Mouse (Mus musculus): ENCODE measurements around the gene Myo15b. TPM values are rescaled to one million over a fixed set of nuclear protein-coding genes. Genes with fewer than 3 reads are reported as not detected.

The Myo15b gene
- polyA plus RNA-seq, 1 experiment: not detected

DNA sequence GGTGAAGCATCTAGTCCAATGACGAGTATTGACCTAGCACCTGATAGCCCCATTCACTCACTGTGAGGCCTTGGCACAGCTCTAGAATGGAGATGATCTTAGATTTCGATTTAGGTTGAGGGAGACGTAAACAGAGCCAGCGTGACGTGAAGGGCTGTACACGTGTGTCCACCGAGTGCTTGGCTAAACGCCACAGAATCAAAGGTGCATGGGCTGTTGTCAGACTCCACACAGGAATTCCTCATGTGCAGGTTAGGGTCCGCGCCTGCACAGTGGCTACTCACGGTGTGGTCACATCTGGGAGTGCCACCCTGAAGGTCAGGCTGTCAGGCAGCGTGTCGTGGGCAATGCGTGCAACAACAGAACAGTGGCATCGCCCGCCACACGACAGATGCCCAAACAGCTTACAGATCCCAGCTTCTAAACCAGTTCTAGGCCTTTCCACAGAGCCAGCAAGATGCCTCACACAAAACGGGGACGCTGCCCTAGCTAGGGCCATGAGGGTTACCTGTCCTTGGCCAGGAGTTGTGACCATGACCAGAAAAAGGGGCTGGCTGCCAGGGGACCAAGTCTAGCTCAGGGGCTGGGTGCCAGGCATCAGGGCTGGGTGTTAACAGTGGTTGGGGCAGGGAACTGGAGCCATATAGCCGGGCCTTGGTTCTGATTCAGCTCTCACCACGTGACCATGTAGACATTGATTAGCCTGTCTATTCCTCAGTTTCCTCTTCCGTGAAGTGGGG, 20.4 kb upstream of the Myo15b start:
- no peak for TF ChIP-seq CTCF (IDR thresholded peaks at IDR 0.05; ENCODE audit: insufficient read depth, low read depth, low read length)
- TF ChIP-seq POLR2A (IDR thresholded peaks at IDR 0.05; ENCODE audit: insufficient read depth, low read depth, low read length): no peak
- Histone ChIP-seq H3K27ac (ENCODE audit: insufficient read depth, low read depth, low read length) (no peak overlapping the region), H3K4me1 (ENCODE audit: control insufficient read depth, insufficient read depth, low read length) (peaks cover 2% of the 10 kb centered on the region; the same call in 1 of the 2 replicates), H3K4me3 (ENCODE audit: insufficient read depth, low read depth, low read length) (no peak overlapping the region)
- WGBS: 97% methylated on average over 22 of the region's 22 CpGs

DNA sequence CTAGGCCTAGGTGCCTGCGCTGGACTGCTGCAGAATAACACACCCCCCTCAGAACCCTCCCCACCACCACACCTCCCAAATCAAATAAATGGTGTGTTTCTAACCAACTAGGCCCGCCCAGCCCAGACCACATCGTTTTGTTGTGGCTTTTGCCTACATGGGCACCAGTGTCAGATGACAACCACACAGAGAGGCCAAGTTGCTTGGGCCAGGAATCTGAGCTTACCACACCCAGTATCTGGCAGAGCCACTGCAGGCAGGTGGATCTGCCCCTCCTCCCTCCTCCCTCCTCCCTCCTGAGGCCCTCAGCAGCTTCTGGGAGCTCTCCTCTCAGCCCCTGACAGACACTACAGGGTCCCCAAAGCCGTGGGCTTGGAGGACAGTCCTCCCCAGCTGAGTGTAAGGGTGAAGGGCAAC, 19.3 kb upstream of the Myo15b start:
- TF ChIP-seq POLR2A (IDR thresholded peaks at IDR 0.05; ENCODE audit: insufficient read depth, low read depth, low read length) (no peak), CTCF (IDR thresholded peaks at IDR 0.05; ENCODE audit: insufficient read depth, low read depth, low read length) (no peak)
- Histone ChIP-seq H3K27ac (ENCODE audit: insufficient read depth, low read depth, low read length) (no peak overlapping the region), H3K4me1 (ENCODE audit: control insufficient read depth, insufficient read depth, low read length) (peaks cover 2% of the 10 kb centered on the region; the same call in 1 of the 2 replicates), H3K4me3 (ENCODE audit: insufficient read depth, low read depth, low read length) (no peak overlapping the region)
- 71% methylated on average over 4 of the region's 4 CpGs for WGBS

DNA sequence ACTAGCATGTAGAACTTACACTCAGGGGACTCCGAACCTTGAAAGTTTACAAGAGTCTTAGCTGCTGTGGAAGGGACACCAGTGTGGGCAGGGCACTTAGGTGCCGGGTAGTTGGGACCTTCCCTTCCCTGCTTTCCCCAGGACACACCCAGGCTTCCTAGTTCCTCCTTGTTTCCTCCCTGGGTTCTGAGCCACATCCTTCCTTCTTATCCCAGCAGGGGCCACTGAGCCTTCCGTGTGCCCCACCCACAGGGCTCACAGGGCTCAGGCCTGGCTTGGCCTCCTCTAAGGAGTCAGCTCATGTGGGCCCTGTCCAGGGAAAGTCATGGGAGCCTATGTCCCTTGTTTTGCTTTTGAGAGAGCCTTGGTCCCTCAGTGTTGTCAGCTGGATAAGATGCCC, 18.5 kb upstream of the Myo15b start:
- WGBS: 79% methylated on average over 3 of the region's 3 CpGs
- TF ChIP-seq CTCF (IDR thresholded peaks at IDR 0.05; ENCODE audit: insufficient read depth, low read depth, low read length) (no peak), POLR2A (IDR thresholded peaks at IDR 0.05; ENCODE audit: insufficient read depth, low read depth, low read length) (no peak)
- H3K4me3 ChIP-seq (ENCODE audit: insufficient read depth, low read depth, low read length): no peak overlapping the region
- no peaks in the 10 kb centered on the region for H3K4me1 ChIP-seq (ENCODE audit: control insufficient read depth, insufficient read depth, low read length)
- no peak overlapping the region for H3K27ac ChIP-seq (ENCODE audit: insufficient read depth, low read depth, low read length)

DNA sequence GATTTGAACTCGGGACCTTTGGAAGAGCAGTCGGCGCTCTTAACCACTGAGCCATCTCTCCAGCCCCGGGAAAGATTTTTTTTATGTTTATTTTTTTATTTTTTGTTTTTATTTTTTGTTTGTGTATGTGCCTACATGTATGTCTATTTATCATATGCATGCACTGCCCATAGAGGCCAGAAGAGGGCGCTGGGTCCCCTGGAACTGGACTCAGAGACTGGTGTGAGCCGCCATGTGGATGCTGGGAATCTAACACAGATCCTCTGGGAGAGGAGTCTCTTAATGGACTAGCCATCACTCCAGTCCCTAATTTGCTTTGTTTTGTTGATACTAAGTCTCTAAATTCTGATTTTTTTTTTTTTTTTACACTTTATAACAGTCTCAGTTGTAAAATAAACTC, 17.2 kb upstream of the Myo15b start:
- H3K4me3 ChIP-seq (ENCODE audit: insufficient read depth, low read depth, low read length): no peak overlapping the region
- no peak for TF ChIP-seq POLR2A (IDR thresholded peaks at IDR 0.05; ENCODE audit: insufficient read depth, low read depth, low read length)
- no peak for TF ChIP-seq CTCF (IDR thresholded peaks at IDR 0.05; ENCODE audit: insufficient read depth, low read depth, low read length)
- WGBS: 83% methylated on average over 6 of the region's 6 CpGs
- no peaks in the 10 kb centered on the region for H3K4me1 ChIP-seq (ENCODE audit: control insufficient read depth, insufficient read depth, low read length)
- no peak overlapping the region for H3K27ac ChIP-seq (ENCODE audit: insufficient read depth, low read depth, low read length)

DNA sequence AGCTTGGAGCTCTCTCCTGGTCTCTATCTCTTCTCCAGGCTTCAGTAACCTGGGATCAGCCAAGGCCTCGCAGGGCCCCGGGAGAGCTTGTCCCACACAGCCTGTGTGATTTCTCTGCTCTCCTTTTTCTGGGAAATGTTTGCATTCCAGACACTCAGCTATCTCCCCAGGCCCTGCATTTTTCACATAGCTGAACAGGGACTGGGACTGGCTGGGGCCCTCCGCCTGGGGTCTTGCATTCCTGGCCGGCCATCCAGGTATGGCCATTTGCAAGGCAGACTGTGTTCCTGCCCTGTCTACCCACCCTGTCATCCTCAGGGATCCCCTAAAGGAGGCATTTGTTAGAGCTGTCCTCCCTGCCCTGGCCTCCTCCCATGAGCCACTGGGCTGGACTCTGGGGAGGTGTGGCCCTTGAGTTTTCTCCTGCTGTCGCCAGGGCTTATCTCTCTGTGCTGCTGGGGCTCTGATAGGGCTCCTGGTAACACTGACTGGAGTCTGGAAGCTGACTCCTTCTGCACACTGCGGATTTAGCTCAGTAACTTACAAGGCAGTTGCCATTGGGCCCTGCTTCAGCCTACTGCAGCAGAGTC, 16.1 kb upstream of the Myo15b start:
- H3K4me3 ChIP-seq (ENCODE audit: insufficient read depth, low read depth, low read length): no peak overlapping the region
- H3K27ac ChIP-seq (ENCODE audit: insufficient read depth, low read depth, low read length): no peak overlapping the region
- TF ChIP-seq POLR2A (IDR thresholded peaks at IDR 0.05; ENCODE audit: insufficient read depth, low read depth, low read length) (no peak), CTCF (IDR thresholded peaks at IDR 0.05; ENCODE audit: insufficient read depth, low read depth, low read length) (no peak)
- H3K4me1 ChIP-seq (ENCODE audit: control insufficient read depth, insufficient read depth, low read length): no peaks in the 10 kb centered on the region
- WGBS: 58% methylated on average over 6 of the region's 6 CpGs

DNA sequence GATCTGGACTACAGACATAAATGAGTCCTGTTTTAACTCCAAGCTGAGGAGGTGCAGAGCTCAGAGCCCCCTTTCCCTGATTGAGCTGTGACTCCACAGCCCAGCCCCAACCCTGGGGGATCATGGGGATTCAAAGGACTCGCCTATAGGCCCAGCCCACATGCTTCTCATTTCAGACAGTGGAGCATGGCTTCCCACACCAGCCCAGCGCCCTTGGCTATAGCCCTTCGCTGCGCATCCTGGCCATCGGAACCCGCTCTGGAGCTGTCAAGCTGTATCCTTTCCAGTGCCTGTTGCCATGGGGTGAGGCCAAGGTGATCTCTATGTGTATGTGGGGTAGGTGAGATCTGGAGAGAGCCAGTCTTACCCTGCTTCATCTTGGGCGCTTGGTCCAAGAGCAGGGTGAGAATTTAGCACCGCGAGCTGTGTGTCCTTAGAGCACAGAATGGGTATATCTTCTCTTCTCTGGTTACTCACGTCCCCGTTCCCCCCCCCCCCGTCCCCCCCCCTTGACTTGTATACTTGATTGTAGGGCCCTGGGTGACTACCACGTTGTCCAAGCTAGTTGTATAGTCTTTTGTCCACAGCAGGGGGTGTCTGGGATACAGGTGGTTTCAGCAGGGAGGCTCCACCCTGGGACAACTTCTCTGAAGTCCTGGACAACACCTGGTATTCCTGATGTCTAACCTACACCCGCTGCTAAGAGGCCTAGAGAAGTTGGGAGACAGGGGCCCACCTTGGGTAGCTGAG, 14.9 kb upstream of the Myo15b start:
- no peak for TF ChIP-seq POLR2A (IDR thresholded peaks at IDR 0.05; ENCODE audit: insufficient read depth, low read depth, low read length)
- 78% methylated on average over 14 of the region's 14 CpGs for WGBS

DNA sequence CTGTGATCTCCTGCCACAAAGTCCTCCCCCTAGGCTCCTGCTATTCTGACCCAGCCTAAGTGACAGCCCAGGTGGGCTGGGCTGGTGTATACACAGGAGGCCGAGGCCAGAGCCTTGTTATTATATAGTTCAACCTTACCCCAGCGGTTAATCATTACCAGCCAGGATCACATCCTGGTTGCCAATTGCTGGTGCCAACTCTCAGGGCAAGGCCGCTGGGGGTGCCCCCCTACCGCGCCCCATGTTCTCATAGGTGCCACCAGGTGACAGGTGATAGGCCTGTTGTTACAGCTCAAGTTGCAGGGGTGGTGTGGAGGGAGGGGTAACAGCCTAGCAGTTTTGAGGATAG, 14.3 kb upstream of the Myo15b start:
- Histone ChIP-seq H3K27ac (ENCODE audit: insufficient read depth, low read depth, low read length) (no peak overlapping the region), H3K4me1 (ENCODE audit: control insufficient read depth, insufficient read depth, low read length) (no peaks in the 10 kb centered on the region), H3K4me3 (ENCODE audit: insufficient read depth, low read depth, low read length) (no peak overlapping the region)
- TF ChIP-seq POLR2A (IDR thresholded peaks at IDR 0.05; ENCODE audit: insufficient read depth, low read depth, low read length): no peak
- no peak for TF ChIP-seq CTCF (IDR thresholded peaks at IDR 0.05; ENCODE audit: insufficient read depth, low read depth, low read length)
- 92% methylated on average over 5 of the region's 5 CpGs for WGBS

More for the DNA sequence above, 14.9 kb upstream of the Myo15b start:
- Histone ChIP-seq H3K4me1 (ENCODE audit: control insufficient read depth, insufficient read depth, low read length) (no peaks in the 10 kb centered on the region), H3K27ac (ENCODE audit: insufficient read depth, low read depth, low read length) (no peak overlapping the region), H3K4me3 (ENCODE audit: insufficient read depth, low read depth, low read length) (no peak overlapping the region)

DNA sequence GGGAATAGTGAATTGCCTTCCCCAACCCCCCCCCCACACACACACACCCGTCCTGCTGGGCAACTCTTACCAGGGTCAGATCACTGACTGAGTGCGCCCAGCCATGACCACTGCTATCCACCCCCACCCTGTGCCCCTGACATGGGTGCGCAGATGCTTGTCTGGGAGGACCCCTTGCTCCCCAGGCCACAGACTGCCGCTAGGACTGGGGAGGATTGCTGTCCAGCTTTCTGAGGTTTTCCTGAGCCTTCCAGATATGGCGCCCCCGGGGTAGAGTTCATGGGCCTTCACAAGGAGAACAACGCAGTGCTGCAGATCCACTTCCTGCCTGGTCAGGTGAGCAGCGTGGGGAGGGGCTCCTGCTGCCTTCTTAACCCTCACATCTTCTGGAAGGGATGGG, 14.0 kb upstream of the Myo15b start:
- no peak overlapping the region for H3K4me3 ChIP-seq (ENCODE audit: insufficient read depth, low read depth, low read length)
- WGBS: 70% methylated on average over 8 of the region's 8 CpGs
- TF ChIP-seq POLR2A (IDR thresholded peaks at IDR 0.05; ENCODE audit: insufficient read depth, low read depth, low read length) (no peak), CTCF (IDR thresholded peaks at IDR 0.05; ENCODE audit: insufficient read depth, low read depth, low read length) (no peak)
- no peak overlapping the region for H3K27ac ChIP-seq (ENCODE audit: insufficient read depth, low read depth, low read length)
- no peaks in the 10 kb centered on the region for H3K4me1 ChIP-seq (ENCODE audit: control insufficient read depth, insufficient read depth, low read length)

DNA sequence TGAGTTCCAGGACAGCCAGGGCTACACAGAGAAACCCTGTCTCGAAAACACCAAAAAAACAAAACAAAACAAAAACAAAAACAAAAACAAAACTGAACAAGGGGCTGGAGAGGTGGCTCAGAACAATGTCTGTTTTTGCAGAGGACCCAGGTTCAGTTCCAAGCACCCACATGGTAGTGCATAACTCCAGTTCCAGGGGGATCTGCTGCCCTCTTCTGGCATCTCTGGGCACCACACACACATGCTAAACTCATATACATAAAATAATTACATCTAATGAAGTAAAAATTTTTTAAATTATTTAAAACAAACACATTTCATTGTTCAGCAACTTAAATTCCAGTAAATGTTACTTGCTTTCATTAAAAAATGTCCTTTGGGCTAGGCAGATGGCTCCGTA, 12.4 kb upstream of the Myo15b start:
- Histone ChIP-seq H3K4me1 (ENCODE audit: control insufficient read depth, insufficient read depth, low read length) (no peaks in the 10 kb centered on the region), H3K27ac (ENCODE audit: insufficient read depth, low read depth, low read length) (no peak overlapping the region), H3K4me3 (ENCODE audit: insufficient read depth, low read depth, low read length) (no peak overlapping the region)
- 98% methylated on average over 2 of the region's 2 CpGs for WGBS
- TF ChIP-seq POLR2A (IDR thresholded peaks at IDR 0.05; ENCODE audit: insufficient read depth, low read depth, low read length) (no peak), CTCF (IDR thresholded peaks at IDR 0.05; ENCODE audit: insufficient read depth, low read depth, low read length) (no peak)

All from olfactory bulb, adult 2 months (tissue).